ENCODE assay signal across 29 mouse cellular contexts in genomic region chr5:123046916-123047315, GRCm38 (mm10). TPM values are rescaled to one million over a fixed set of nuclear protein-coding genes. Genes with fewer than 3 reads are reported as not detected.
"Had no signal": no experiment of that assay in that cellular context is flagged by ENCODE, and none has a peak within 500 bp of the region (broad histone marks: within the 10 kb centered on the region; RNA-seq: fewer than 3 reads in every experiment).

Gene Morn3 (minus strand): TSS chr5:123047016.

- H3K9me3 ChIP-seq: kidney, embryonic 15.5 days; limb, embryonic 12.5 days; limb, embryonic 15.5 days; lung, embryonic 15.5 days; neural tube, embryonic 13.5 days; stomach, embryonic 15.5 days had no signal

- DNase-seq: kidney, adult 8-10 months; kidney, postnatal 10 days; kidney, postnatal 36 days; left cerebral cortex, postnatal 4 days; liver, postnatal 0 days; lung, postnatal 10 days; lung, postnatal 36 days; midbrain, embryonic 14.5 days; retina, postnatal 1 day; right cerebral cortex, postnatal 25 days; spleen, adult 18-20 months; thymus, adult 2 months; thymus, postnatal 14 days; thymus, postnatal 4 days had no signal

- H3K4me3 ChIP-seq: kidney, embryonic 15.5 days; limb, embryonic 12.5 days; limb, embryonic 15.5 days; lung, embryonic 15.5 days; neural tube, embryonic 13.5 days; stomach, embryonic 15.5 days had no signal

- ATAC-seq: liver, postnatal 0 days had no signal

- H3K4me2 ChIP-seq: kidney, embryonic 15.5 days; limb, embryonic 12.5 days; limb, embryonic 15.5 days; liver, embryonic 11.5 days; lung, embryonic 15.5 days; midbrain, embryonic 11.5 days; neural tube, embryonic 13.5 days; stomach, embryonic 15.5 days had no signal

- H3K27me3 ChIP-seq: kidney, embryonic 15.5 days; limb, embryonic 12.5 days; limb, embryonic 15.5 days; lung, embryonic 15.5 days; neural tube, embryonic 13.5 days; stomach, embryonic 15.5 days had no signal

- H3K9ac ChIP-seq: kidney, embryonic 15.5 days; limb, embryonic 12.5 days; limb, embryonic 15.5 days; liver, embryonic 14.5 days; liver, postnatal 0 days; lung, embryonic 15.5 days; neural tube, embryonic 13.5 days; stomach, embryonic 15.5 days had no signal

- H3K36me3 ChIP-seq: kidney, embryonic 15.5 days; limb, embryonic 12.5 days; limb, embryonic 15.5 days; lung, embryonic 15.5 days; neural tube, embryonic 13.5 days; stomach, embryonic 15.5 days had no signal

- H3K27ac ChIP-seq: kidney, embryonic 15.5 days; limb, embryonic 12.5 days; limb, embryonic 15.5 days; liver, embryonic 14.5 days; lung, embryonic 15.5 days; neural tube, embryonic 13.5 days; stomach, embryonic 15.5 days had no signal

RNA-seq across cellular contexts. Expression of gene Morn3, which starts in this region (rescaled TPM):
- total RNA-seq: left cerebral cortex, adult 8-10 months; left cerebral cortex, postnatal 14 days; left cerebral cortex, postnatal 4 days; megakaryocyte progenitor cell, adult 5-6 weeks; megakaryocyte-erythroid progenitor cell, adult 5-6 weeks; midbrain, postnatal 0 days; neutrophil, adult 5-6 weeks had no signal
- polyA plus RNA-seq: limb, embryonic 12.5 days; liver, embryonic 11.5 days; liver, embryonic 14.5 days; liver, postnatal 0 days; midbrain, embryonic 11.5 days; midbrain, embryonic 14.5 days had no signal
